Mouse (Mus musculus) intestine, embryonic 16.5 days (tissue): ENCODE data around the gene Spata6. TPM values are rescaled to one million over a fixed set of nuclear protein-coding genes. Genes with fewer than 3 reads are reported as not detected.

Experiments
- ATAC-seq: fragments of 200-750 bp; cut with Nextera tagmentation; 2 replicates; pipeline ENCODE4 v1.8.0; 2017; ENCODE audit warnings: moderate TSS enrichment, moderate library complexity
- H3K27ac ChIP-seq: fragments of 300-500 bp; sonication (generic); 2 replicates; pipeline ENCODE4 v1.5.1; 2014; ENCODE audit warnings: mild to moderate bottlenecking, low read length
- H3K27me3 ChIP-seq: fragments of 300-500 bp; sonication (generic); replicated peaks from 2 replicates; pipeline ENCODE4 v1.6.1; 2014; ENCODE audit warnings: low read length, control low read depth, mixed read lengths; ENCODE audit not compliant: control insufficient read depth, insufficient read depth
- H3K36me3 ChIP-seq: fragments of 300-500 bp; sonication (generic); 2 replicates; pipeline ENCODE4 v1.6.1; 2014; ENCODE audit warnings: low read length, control low read depth; ENCODE audit not compliant: control insufficient read depth, insufficient read depth
- H3K4me1 ChIP-seq: fragments of 300-500 bp; sonication (generic); 2 replicates; pipeline ENCODE4 v1.6.1; 2014; ENCODE audit warnings: low read length, control low read depth, mixed read lengths; ENCODE audit not compliant: control insufficient read depth, insufficient read depth
- H3K4me2 ChIP-seq: fragments of 300-500 bp; sonication (generic); 2 replicates; pipeline ENCODE4 v1.6.1; 2014; ENCODE audit warnings: low read depth, low read length, control low read depth
- H3K4me3 ChIP-seq: fragments of 300-500 bp; sonication (generic); 2 replicates; pipeline ENCODE4 v1.5.1; 2014; ENCODE audit warnings: mild to moderate bottlenecking, low read length
- H3K9ac ChIP-seq: fragments of 300-500 bp; sonication (generic); 2 replicates; pipeline ENCODE4 v1.6.1; 2014; ENCODE audit warnings: low read depth, low read length
- H3K9me3 ChIP-seq: fragments of 300-500 bp; sonication (generic); 2 replicates; pipeline ENCODE4 v1.6.1; 2016; ENCODE audit warnings: low read length, control low read depth; ENCODE audit not compliant: control insufficient read depth
- WGBS: fragments of 180-500 bp; shearing (Covaris S2); extraction: QIAGEN DNeasy Blood & Tissue Kit; methylation state at CpG from one replicate; pipeline ENCODE4 v1.1.7; 2014; 5-methylcytosine and 5-hydroxymethylcytosine counted together
- polyA plus RNA-seq: library from polyadenylated mRNA; unstranded; fragments of >200 nt; fragmentation: Nextera tagmentation; extraction: Ambion mirVana; gene quantifications from 2 replicates; pipeline ENCODE4 v1.2.1, GENCODE M21; 2015

Spata6 gene
- polyA plus RNA-seq, 1 experiment from 2014 or later: 14.0 TPM

GRCm38 (mm10) chr4:111687613-111688012 lies 32.2 kb upstream of the Spata6 start:
- 12% methylated on average over 6 of the region's 6 CpGs for WGBS
- H3K27ac ChIP-seq: no peak overlapping the region
- no peaks in the 10 kb centered on the region for H3K4me1 ChIP-seq
- H3K4me2 ChIP-seq: peak overlapping the region; percentile 51; the same call in 1 of the 2 replicates
- ATAC-seq: peak; percentile 68
- H3K9ac ChIP-seq: 0 out of 2 replicates have a peak overlapping the region, but pooled peaks have one; percentile 30
- no peaks in the 10 kb centered on the region for H3K9me3 ChIP-seq
- H3K36me3 ChIP-seq: no peaks in the 10 kb centered on the region
- H3K4me3 ChIP-seq: no peak overlapping the region
- no peaks in the 10 kb centered on the region for H3K27me3 ChIP-seq

GRCm38 (mm10) chr4:111691057-111691543 lies 28.7 kb upstream of the Spata6 start:
- Histone ChIP-seq H3K27me3 (no peaks in the 10 kb centered on the region), H3K4me1 (no peaks in the 10 kb centered on the region), H3K27ac (peak overlapping the region; percentile 37; the same call in 1 of the 2 replicates), H3K9me3 (no peaks in the 10 kb centered on the region), H3K4me2 (no peak overlapping the region), H3K36me3 (no peaks in the 10 kb centered on the region), H3K9ac (no peak overlapping the region), H3K4me3 (no peak overlapping the region)
- ATAC-seq: peak; percentile 60
- 58% methylated on average over 5 of the region's 5 CpGs for WGBS

- H3K36me3 ChIP-seq: no peaks in the 10 kb centered on the region
- H3K9ac ChIP-seq: no peak overlapping the region
- no peak overlapping the region for H3K27ac ChIP-seq
- H3K4me3 ChIP-seq: no peak overlapping the region
- no peaks in the 10 kb centered on the region for H3K27me3 ChIP-seq
- H3K4me1 ChIP-seq: no peaks in the 10 kb centered on the region
- no peaks in the 10 kb centered on the region for H3K9me3 ChIP-seq
- 45% methylated on average over 1 of the region's 1 CpGs for WGBS
- no peak overlapping the region for H3K4me2 ChIP-seq
- ATAC-seq: no peak
Observed at GRCm38 (mm10) chr4:111701381-111701780, 18.4 kb upstream of the Spata6 start.

- WGBS: 85% methylated on average over 2 of the region's 2 CpGs
- Histone ChIP-seq H3K27ac (no peak overlapping the region), H3K9ac (no peak overlapping the region), H3K4me3 (no peak overlapping the region), H3K27me3 (no peaks in the 10 kb centered on the region), H3K36me3 (no peaks in the 10 kb centered on the region), H3K9me3 (no peaks in the 10 kb centered on the region), H3K4me2 (no peak overlapping the region), H3K4me1 (no peaks in the 10 kb centered on the region)
- no peak for ATAC-seq
Observed at GRCm38 (mm10) chr4:111704126-111704525, 15.7 kb upstream of the Spata6 start.

- Histone ChIP-seq H3K36me3 (no peaks in the 10 kb centered on the region), H3K4me1 (no peaks in the 10 kb centered on the region), H3K4me3 (no peak overlapping the region), H3K27me3 (no peaks in the 10 kb centered on the region), H3K9me3 (no peaks in the 10 kb centered on the region), H3K9ac (no peak overlapping the region), H3K27ac (no peak overlapping the region), H3K4me2 (no peak overlapping the region)
- WGBS: 40% methylated on average over 3 of the region's 3 CpGs
- ATAC-seq: no peak
Observed at GRCm38 (mm10) chr4:111704975-111705374, 14.8 kb upstream of the Spata6 start.

- H3K27me3 ChIP-seq: no peaks in the 10 kb centered on the region
- H3K36me3 ChIP-seq: no peaks in the 10 kb centered on the region
- peak overlapping the region; percentile 65 for H3K4me3 ChIP-seq
- H3K4me2 ChIP-seq: no peak overlapping the region
- H3K27ac ChIP-seq: 0 out of 2 replicates have a peak overlapping the region, but pooled peaks have one; percentile 13
- no peak overlapping the region for H3K9ac ChIP-seq
- no peak; the same call in 1 of the 2 replicates for ATAC-seq
- H3K9me3 ChIP-seq: no peaks in the 10 kb centered on the region
- peaks cover 4% of the 10 kb centered on the region for H3K4me1 ChIP-seq
- 70% methylated on average over 4 of the region's 4 CpGs for WGBS
Observed at GRCm38 (mm10) chr4:111719296-111719695, 488 bp upstream of the Spata6 start.

GRCm38 (mm10) chr4:111720662-111721003 lies 849 bp downstream of the Spata6 start:
- Histone ChIP-seq H3K4me3 (peak overlapping the region; percentile 65), H3K27me3 (no peaks in the 10 kb centered on the region), H3K27ac (peak overlapping the region; percentile 62), H3K9ac (peak overlapping the region; percentile 73), H3K4me2 (peak overlapping the region; percentile 70), H3K36me3 (no peaks in the 10 kb centered on the region), H3K9me3 (no peaks in the 10 kb centered on the region), H3K4me1 (peaks cover 4% of the 10 kb centered on the region)
- peak; percentile 1; the same call in 1 of the 2 replicates for ATAC-seq
- 33% methylated on average over 2 of the region's 2 CpGs for WGBS

GRCm38 (mm10) chr4:111721121-111721840 lies 1.5 kb downstream of the Spata6 start:
- ATAC-seq: no peak
- Histone ChIP-seq H3K4me2 (peak overlapping the region; percentile 70), H3K9ac (peak overlapping the region; percentile 73; the same call in 1 of the 2 replicates), H3K27me3 (no peaks in the 10 kb centered on the region), H3K9me3 (no peaks in the 10 kb centered on the region), H3K4me1 (peaks cover 4% of the 10 kb centered on the region), H3K36me3 (no peaks in the 10 kb centered on the region), H3K27ac (peak overlapping the region; percentile 59), H3K4me3 (peak overlapping the region; percentile 65)
- WGBS: 25% methylated on average over 4 of the region's 4 CpGs

- Histone ChIP-seq H3K27ac (no peak overlapping the region), H3K9ac (no peak overlapping the region), H3K4me2 (no peak overlapping the region), H3K9me3 (no peaks in the 10 kb centered on the region), H3K4me3 (no peak overlapping the region), H3K36me3 (no peaks in the 10 kb centered on the region), H3K4me1 (no peaks in the 10 kb centered on the region), H3K27me3 (no peaks in the 10 kb centered on the region)
- ATAC-seq: no peak
- WGBS: 69% methylated on average over 1 of the region's 1 CpGs
Observed at GRCm38 (mm10) chr4:111737551-111737950, 17.8 kb downstream of the Spata6 start.
